In genomic region chr2:155862573-155863300, GRCm38 (mm10) we compare ENCODE assay signal across 10 mouse cellular contexts. TPM values are rescaled to one million over a fixed set of nuclear protein-coding genes. Genes with fewer than 3 reads are reported as not detected.
DNase-seq lines count a peak whose midpoint lies in the region; ATAC-seq lines count a peak whose summit lies in the region.
"Had no signal": no experiment of that assay in that cellular context is flagged by ENCODE, and none has a peak within 500 bp of the region (broad histone marks: within the 10 kb centered on the region; RNA-seq: fewer than 3 reads in every experiment).

No protein-coding gene starts in this region.

- H3K9me3 ChIP-seq in neural tube, embryonic 11.5 days (ENCODE audit: control insufficient read depth, low read length): no peaks in the 10 kb centered on the region
- no peaks in the 10 kb centered on the region for H3K9me3 ChIP-seq in limb, embryonic 11.5 days (ENCODE audit: control insufficient read depth, low read length)
- H3K9me3 ChIP-seq in stomach, embryonic 16.5 days (replicated peaks; ENCODE audit: control insufficient read depth, low read length): no peaks in the 10 kb centered on the region
- H3K9me3 ChIP-seq in liver, embryonic 11.5 days (ENCODE audit: control insufficient read depth, low read length): no peaks in the 10 kb centered on the region

- H3K4me1 ChIP-seq in neural tube, embryonic 11.5 days (ENCODE audit: control insufficient read depth, insufficient read depth, low read length): 0 out of 2 replicates have a peak, but pooled peaks cover 3% of the 10 kb centered on the region
- peaks cover 12% of the 10 kb centered on the region for H3K4me1 ChIP-seq in limb, embryonic 11.5 days (ENCODE audit: control insufficient read depth, insufficient read depth, low read length)
- H3K4me1 ChIP-seq in stomach, embryonic 16.5 days (ENCODE audit: control insufficient read depth, insufficient read depth, low read length): 0 out of 2 replicates have a peak, but pooled peaks cover 3% of the 10 kb centered on the region
- H3K4me1 ChIP-seq in liver, embryonic 11.5 days (replicated peaks; ENCODE audit: control insufficient read depth, insufficient read depth, low read length): no peaks in the 10 kb centered on the region

- peak overlapping the region; percentile 45; the same call in 1 of the 2 replicates for H3K27ac ChIP-seq in neural tube, embryonic 11.5 days (ENCODE audit: low read depth, low read length)
- H3K27ac ChIP-seq in limb, embryonic 11.5 days (replicated peaks; ENCODE audit: low read depth, low read length): no peak overlapping the region; the same call in 1 of the 2 replicates
- H3K27ac ChIP-seq in stomach, embryonic 16.5 days (ENCODE audit: low read length): no peak overlapping the region
- H3K27ac ChIP-seq in liver, embryonic 11.5 days (ENCODE audit: low read depth, low read length): no peak overlapping the region

- no peak overlapping the region for H3K9ac ChIP-seq in neural tube, embryonic 11.5 days (ENCODE audit: low read length)
- no peak overlapping the region for H3K9ac ChIP-seq in limb, embryonic 11.5 days (ENCODE audit: low read length)
- H3K9ac ChIP-seq in stomach, embryonic 16.5 days (ENCODE audit: low read length): no peak overlapping the region
- no peak overlapping the region for H3K9ac ChIP-seq in liver, embryonic 11.5 days (ENCODE audit: low read depth, low read length)

- ATAC-seq in neural tube, embryonic 11.5 days (ENCODE audit: insufficient read depth, low FRiP score, low TSS enrichment): peak; percentile 89
- ATAC-seq in limb, embryonic 11.5 days (ENCODE audit: insufficient number of reproducible peaks, low FRiP score, low TSS enrichment, low read depth): peak; percentile 90
- peak; percentile 71 for ATAC-seq in stomach, embryonic 16.5 days (ENCODE audit: insufficient read depth, low FRiP score)
- no peak for ATAC-seq in erythroblast, adult 5-6 weeks (replicated peaks; ENCODE audit: low FRiP score, poor library complexity, severe bottlenecking)
- ATAC-seq in liver, embryonic 11.5 days (replicated peaks; ENCODE audit: low FRiP score): no peak

- 65% methylated on average over 13 of the region's 13 CpGs for WGBS in neural tube, embryonic 11.5 days
- 45% methylated on average over 13 of the region's 13 CpGs for WGBS in limb, embryonic 11.5 days
- WGBS in stomach, embryonic 16.5 days: 64% methylated on average over 13 of the region's 13 CpGs
- WGBS in liver, embryonic 11.5 days: 87% methylated on average over 13 of the region's 13 CpGs

- H3K4me3 ChIP-seq in neural tube, embryonic 11.5 days (ENCODE audit: low read depth, low read length): no peak overlapping the region
- H3K4me3 ChIP-seq in limb, embryonic 11.5 days (ENCODE audit: low read depth, low read length): no peak overlapping the region
- H3K4me3 ChIP-seq in stomach, embryonic 16.5 days (replicated peaks; ENCODE audit: low read length): no peak overlapping the region
- no peak overlapping the region for H3K4me3 ChIP-seq in liver, embryonic 11.5 days (ENCODE audit: low read depth, low read length)

- H3K36me3 ChIP-seq in neural tube, embryonic 11.5 days (ENCODE audit: control insufficient read depth, insufficient read depth, low read length): no peaks in the 10 kb centered on the region
- 0 out of 2 replicates have a peak, but pooled peaks cover 2% of the 10 kb centered on the region for H3K36me3 ChIP-seq in limb, embryonic 11.5 days (ENCODE audit: control insufficient read depth, insufficient read depth, low read length)
- H3K36me3 ChIP-seq in stomach, embryonic 16.5 days (ENCODE audit: control insufficient read depth, insufficient read depth, low read length): no peaks in the 10 kb centered on the region
- no peaks in the 10 kb centered on the region; the same call in 1 of the 2 replicates for H3K36me3 ChIP-seq in liver, embryonic 11.5 days (ENCODE audit: control insufficient read depth, insufficient read depth, low read length)

- H3K27me3 ChIP-seq in neural tube, embryonic 11.5 days (ENCODE audit: control insufficient read depth, insufficient read depth, low read length): no peaks in the 10 kb centered on the region
- H3K27me3 ChIP-seq in limb, embryonic 11.5 days (ENCODE audit: control insufficient read depth, insufficient read depth, low read length): no peaks in the 10 kb centered on the region
- no peaks in the 10 kb centered on the region for H3K27me3 ChIP-seq in stomach, embryonic 16.5 days (ENCODE audit: control insufficient read depth, insufficient read depth, low read length)
- no peaks in the 10 kb centered on the region for H3K27me3 ChIP-seq in liver, embryonic 11.5 days (replicated peaks; ENCODE audit: control insufficient read depth, insufficient read depth, low read length)

- DNase-seq in embryo, embryonic 11 days: peak; percentile 61
- no peak for DNase-seq in embryo, embryonic 9.5 days (ENCODE audit: extremely low spot score)
- peak; percentile 49 for DNase-seq in neural tube, embryonic 11.5 days (ENCODE audit: low spot score)
- no peak for DNase-seq in neural tube, embryonic 10.5 days (ENCODE audit: extremely low spot score, low spot score)
- peak; percentile 22 for DNase-seq in limb, embryonic 11.5 days (ENCODE audit: low spot score)
- DNase-seq in liver, embryonic 11.5 days (ENCODE audit: low spot score): no peak

- no peak overlapping the region for H3K4me2 ChIP-seq in neural tube, embryonic 11.5 days (ENCODE audit: low read depth)
- peak overlapping the region; percentile 16; the same call in 1 of the 2 replicates for H3K4me2 ChIP-seq in limb, embryonic 11.5 days (ENCODE audit: low read depth, severe bottlenecking)
- no peak overlapping the region for H3K4me2 ChIP-seq in stomach, embryonic 16.5 days (ENCODE audit: low read depth, low read length)
- no peak overlapping the region for H3K4me2 ChIP-seq in liver, embryonic 11.5 days

RNA-seq across cellular contexts. Expression of gene Fam83c, which starts 28.1 kb away (rescaled TPM):
- 0.15 and 0.27 TPM in 2 replicates for polyA plus RNA-seq in neural tube, embryonic 11.5 days (2014; fragmentation: Nextera tagmentation; extraction: Ambion mirVana)
- polyA plus RNA-seq in limb, embryonic 11.5 days (2014; fragmentation: Nextera tagmentation; extraction: Ambion mirVana): 0.30 and 0.32 TPM in 2 replicates
- 5.4 and 5.8 TPM in 2 replicates for polyA plus RNA-seq in stomach, embryonic 16.5 days (2015; fragmentation: Nextera tagmentation; extraction: Ambion mirVana)
- total RNA-seq in erythroblast, adult 5-6 weeks (2015; ENCODE audit: low replicate concordance): not detected in 2 replicates
- total RNA-seq in erythroblast, adult 5-6 weeks (2017; ENCODE audit: low replicate concordance): not detected in 2 replicates
- polyA plus RNA-seq in liver, embryonic 11.5 days (2014; fragmentation: Nextera tagmentation; extraction: Ambion mirVana): 0.13 and 0.30 TPM in 2 replicates
- total RNA-seq: layer of hippocampus, adult 18-20 months had no signal
- polyA plus RNA-seq: frontal cortex, adult 2 months had no signal

RNA-seq across cellular contexts. Expression of gene Eif6, which starts 36.0 kb away (rescaled TPM):
- 199 TPM in 2 replicates for polyA plus RNA-seq in neural tube, embryonic 11.5 days (2014; fragmentation: Nextera tagmentation; extraction: Ambion mirVana)
- polyA plus RNA-seq in limb, embryonic 11.5 days (2014; fragmentation: Nextera tagmentation; extraction: Ambion mirVana): 201 and 215 TPM in 2 replicates
- 221 and 238 TPM in 2 replicates for polyA plus RNA-seq in stomach, embryonic 16.5 days (2015; fragmentation: Nextera tagmentation; extraction: Ambion mirVana)
- total RNA-seq in erythroblast, adult 5-6 weeks (2015; ENCODE audit: low replicate concordance): 20.4 and 58.3 TPM in 2 replicates
- total RNA-seq in erythroblast, adult 5-6 weeks (2017; ENCODE audit: low replicate concordance): 17.0 and 22.2 TPM in 2 replicates
- polyA plus RNA-seq in liver, embryonic 11.5 days (2014; fragmentation: Nextera tagmentation; extraction: Ambion mirVana): 243 and 253 TPM in 2 replicates

RNA-seq across cellular contexts. Expression of gene BC029722, which starts 43.5 kb away (rescaled TPM):
- 11.1 and 12.2 TPM in 2 replicates for polyA plus RNA-seq in neural tube, embryonic 11.5 days (2014; fragmentation: Nextera tagmentation; extraction: Ambion mirVana)
- 6.2 and 6.4 TPM in 2 replicates for polyA plus RNA-seq in limb, embryonic 11.5 days (2014; fragmentation: Nextera tagmentation; extraction: Ambion mirVana)
- 22.1 and 25.7 TPM in 2 replicates for polyA plus RNA-seq in stomach, embryonic 16.5 days (2015; fragmentation: Nextera tagmentation; extraction: Ambion mirVana)
- 1.3 and 3.8 TPM in 2 replicates for total RNA-seq in erythroblast, adult 5-6 weeks (2015; ENCODE audit: low replicate concordance)
- total RNA-seq in erythroblast, adult 5-6 weeks (2017; ENCODE audit: low replicate concordance): 2.4 and 3.5 TPM in 2 replicates
- polyA plus RNA-seq in liver, embryonic 11.5 days (2014; fragmentation: Nextera tagmentation; extraction: Ambion mirVana): 5.6 and 6.8 TPM in 2 replicates

Comparison
In these comparisons a context has a peak if more than half of its experiments do, and no peak if none do; other contexts are left out.
1. DNase-seq: peak in embryo, embryonic 11 days (single experiment), neural tube, embryonic 11.5 days (single experiment) and limb, embryonic 11.5 days (single experiment); none in embryo, embryonic 9.5 days (single experiment), neural tube, embryonic 10.5 days (single experiment) and liver, embryonic 11.5 days (single experiment).
2. ATAC-seq: peak in neural tube, embryonic 11.5 days (single experiment), limb, embryonic 11.5 days (single experiment) and stomach, embryonic 16.5 days (single experiment); none in erythroblast, adult 5-6 weeks (single experiment) and liver, embryonic 11.5 days (single experiment).